ENCODE assay signal across 26 mouse cellular contexts in the genomic region with DNA sequence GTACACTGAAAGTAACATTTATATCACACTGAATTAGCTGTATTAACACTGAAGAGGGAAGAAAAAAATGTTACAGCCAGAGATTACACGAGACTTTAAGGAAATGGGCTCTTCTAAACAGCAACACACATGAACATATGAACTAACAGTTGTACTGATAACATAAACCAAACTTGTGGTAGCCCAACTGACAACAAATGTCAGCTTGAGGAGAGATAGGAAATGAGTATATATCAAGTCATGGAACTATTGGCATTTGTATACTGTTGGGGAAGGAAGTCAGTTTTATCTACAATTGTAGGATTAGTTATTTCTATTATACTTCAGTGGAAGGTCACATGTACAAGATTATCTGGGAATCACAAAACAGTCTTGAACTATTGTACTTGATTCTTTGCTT.
DNase-seq lines count a peak whose midpoint lies in the region; ATAC-seq and TF ChIP-seq lines count a peak whose summit lies in the region.
"Had no signal": no experiment of that assay in that cellular context is flagged by ENCODE, and none has a peak within 500 bp of the region (broad histone marks: within the 10 kb centered on the region; RNA-seq: fewer than 3 reads in every experiment).

No protein-coding gene starts in this region.

- H3K9ac ChIP-seq in MEL (ENCODE audit: control insufficient read depth, low read depth, low read length, poor library complexity, severe bottlenecking), result no peak overlapping the region
- H3K9ac ChIP-seq in lung, postnatal 0 days (replicated peaks; ENCODE audit: low read depth), result no peak overlapping the region
- no peak overlapping the region for H3K9ac ChIP-seq in hindbrain, embryonic 14.5 days
- no peak overlapping the region for H3K9ac ChIP-seq in kidney, embryonic 16.5 days (replicated peaks; ENCODE audit: low read length)

- WGBS in lung, postnatal 0 days, result 27% methylated on average over 1 of the region's 1 CpGs
- 63% methylated on average over 1 of the region's 1 CpGs for WGBS in hindbrain, embryonic 14.5 days
- WGBS in kidney, embryonic 16.5 days, result 38% methylated on average over 1 of the region's 1 CpGs

- H3K27ac ChIP-seq in MEL (ENCODE audit: control insufficient read depth, low read depth, low read length), result no peak overlapping the region
- H3K27ac ChIP-seq in lung, postnatal 0 days (ENCODE audit: low read length), result no peak overlapping the region
- H3K27ac ChIP-seq in hindbrain, embryonic 14.5 days, result no peak overlapping the region
- no peak overlapping the region for H3K27ac ChIP-seq in kidney, embryonic 16.5 days (ENCODE audit: low read length)

- H3K9me3 ChIP-seq in MEL (replicated peaks; ENCODE audit: insufficient read depth, low read length), result no peaks in the 10 kb centered on the region
- no peaks in the 10 kb centered on the region for H3K9me3 ChIP-seq in lung, postnatal 0 days (ENCODE audit: low read length)
- H3K9me3 ChIP-seq in hindbrain, embryonic 14.5 days (ENCODE audit: control insufficient read depth, low read length), result no peaks in the 10 kb centered on the region
- no peaks in the 10 kb centered on the region for H3K9me3 ChIP-seq in kidney, embryonic 16.5 days (ENCODE audit: low read length)

- H3K79me2 ChIP-seq in MEL (ENCODE audit: control insufficient read depth, insufficient read depth, low read length, poor library complexity), result no peaks in the 10 kb centered on the region

- no peak overlapping the region for H3K4me2 ChIP-seq in lung, postnatal 0 days (replicated peaks; ENCODE audit: low read depth, low read length)
- no peak overlapping the region for H3K4me2 ChIP-seq in hindbrain, embryonic 14.5 days (replicated peaks)
- H3K4me2 ChIP-seq in kidney, embryonic 16.5 days (replicated peaks; ENCODE audit: low read depth, low read length), result no peak overlapping the region

- no peak for TF ChIP-seq RAD21 in MEL (IDR thresholded peaks at IDR 0.05; ENCODE audit: low read depth, low read length)

- H3K27me3 ChIP-seq in MEL (ENCODE audit: control insufficient read depth in 1 of 2, insufficient read depth in 2 of 2, low read length in 2 of 2), result no peaks in the 10 kb centered on the region
- H3K27me3 ChIP-seq in lung, postnatal 0 days (replicated peaks; ENCODE audit: insufficient read depth, low read length), result no peaks in the 10 kb centered on the region
- H3K27me3 ChIP-seq in hindbrain, embryonic 14.5 days (ENCODE audit: control insufficient read depth, insufficient read depth, low read length), result no peaks in the 10 kb centered on the region
- no peaks in the 10 kb centered on the region for H3K27me3 ChIP-seq in kidney, embryonic 16.5 days (ENCODE audit: insufficient read depth, low read length)
- H3K27me3 ChIP-seq: CH12.LX, Patski had no signal

- TF ChIP-seq POLR2A in MEL (IDR thresholded peaks at IDR 0.05; ENCODE audit: control insufficient read depth in 1 of 2, insufficient read depth in 1 of 2, low read depth in 1 of 2, low read length in 2 of 2, poor library complexity in 1 of 2), result no peak
- no peak for TF ChIP-seq POLR2A in brain, embryonic 14.5 days (IDR thresholded peaks at IDR 0.05; ENCODE audit: borderline replicate concordance, extremely low read depth, insufficient read depth, insufficient read length, poor library complexity, severe bottlenecking)

- H3K36me3 ChIP-seq in MEL (ENCODE audit: control insufficient read depth in 1 of 2, insufficient read depth in 2 of 2, low read length in 2 of 2), result peaks cover 0 to 6% of the 10 kb centered on the region in 2 experiments; a peak in 2 of 4 replicates
- H3K36me3 ChIP-seq in lung, postnatal 0 days (ENCODE audit: insufficient read depth, low read length), result no peaks in the 10 kb centered on the region
- no peaks in the 10 kb centered on the region for H3K36me3 ChIP-seq in hindbrain, embryonic 14.5 days (replicated peaks; ENCODE audit: control insufficient read depth, insufficient read depth)
- H3K36me3 ChIP-seq in kidney, embryonic 16.5 days (ENCODE audit: insufficient read depth, low read length), result no peaks in the 10 kb centered on the region
- H3K36me3 ChIP-seq: G1E had no signal

- no peak for TF ChIP-seq CTCF in MEL (IDR thresholded peaks at IDR 0.05 in 2 of 3, conservative IDR thresholded peaks at IDR 0.05 in 1 of 3; ENCODE audit: control insufficient read depth in 1 of 3, insufficient read depth in 1 of 3, low read depth in 2 of 3, low read length in 3 of 3, poor library complexity in 1 of 3, severe bottlenecking in 1 of 3)
- no peak for TF ChIP-seq CTCF in brain, embryonic 14.5 days (IDR thresholded peaks at IDR 0.05; ENCODE audit: borderline replicate concordance, extremely low read depth, insufficient read depth, insufficient read length)
- TF ChIP-seq CTCF in lung, postnatal 0 days (IDR thresholded peaks at IDR 0.05), result no peak

- peak; percentile 93 for DNase-seq in 416B (ENCODE audit: low read depth)
- peak; percentile 73 for DNase-seq in MEL (ENCODE audit: low read depth, low spot score)
- DNase-seq in MEL-GATA-1-ER (ENCODE audit: extremely low read depth, low read depth), result peak; percentile 7
- peak; percentile 2 for DNase-seq in brain, embryonic 14.5 days (ENCODE audit: low read depth)
- DNase-seq in lung, postnatal 0 days (ENCODE audit: low spot score), result no peak
- no peak for DNase-seq in hindbrain, embryonic 14.5 days (ENCODE audit: low spot score)
- DNase-seq in neural tube, embryonic 10.5 days (ENCODE audit: extremely low spot score, low spot score), result no peak
- DNase-seq: adrenal gland, adult 2 months; adrenal gland, adult 8-10 months; adrenal gland, postnatal 10 days; adrenal gland, postnatal 14 days; adrenal gland, postnatal 25 days; adrenal gland, postnatal 36 days; B cell, adult 2 months; cerebellum, adult 11 months; cerebellum, adult 11-12 months; cerebellum, adult 18-20 months; cerebellum, adult 2 months; cerebellum, adult 8-10 months; cerebellum, adult 9-10 months had no signal

- peak; percentile 89 to 96 for TF ChIP-seq EP300 in MEL (IDR thresholded peaks at IDR 0.05; ENCODE audit: low read depth in 1 of 2, low read length in 2 of 2)
- no peak for TF ChIP-seq EP300 in lung, postnatal 0 days (IDR thresholded peaks at IDR 0.05)

- no peak overlapping the region for H3K4me3 ChIP-seq in MEL (ENCODE audit: control insufficient read depth in 1 of 2, insufficient read depth in 1 of 2, low read depth in 2 of 2, low read length in 2 of 2)
- H3K4me3 ChIP-seq in lung, postnatal 0 days (ENCODE audit: low read depth, low read length), result no peak overlapping the region
- no peak overlapping the region for H3K4me3 ChIP-seq in hindbrain, embryonic 14.5 days (replicated peaks; ENCODE audit: low read length)
- no peak overlapping the region for H3K4me3 ChIP-seq in kidney, embryonic 16.5 days (ENCODE audit: low read length)

- H3K4me1 ChIP-seq in MEL (ENCODE audit: control insufficient read depth in 1 of 2, insufficient read depth in 2 of 2, low read length in 2 of 2), result peaks cover 0 to 4% of the 10 kb centered on the region in 2 experiments; a peak in 2 of 4 replicates
- H3K4me1 ChIP-seq in lung, postnatal 0 days (ENCODE audit: insufficient read depth, low read depth, low read length), result no peaks in the 10 kb centered on the region
- no peaks in the 10 kb centered on the region for H3K4me1 ChIP-seq in hindbrain, embryonic 14.5 days (replicated peaks; ENCODE audit: control insufficient read depth, insufficient read depth, low read length)
- H3K4me1 ChIP-seq in kidney, embryonic 16.5 days (ENCODE audit: insufficient read depth, low read length), result no peaks in the 10 kb centered on the region

- no peak for ATAC-seq in lung, postnatal 0 days
- ATAC-seq in hindbrain, embryonic 14.5 days (ENCODE audit: low FRiP score), result no peak
- ATAC-seq in kidney, embryonic 16.5 days (ENCODE audit: low FRiP score, low TSS enrichment), result no peak
- ATAC-seq: activated CD4-positive, CD25-positive, alpha-beta regulatory T cell, adult 4 months; CD4-positive, CD25-positive, alpha-beta regulatory T cell, adult 4 months; Patski had no signal

TF ChIP-seq in MEL, 35 proteins besides CTCF, POLR2A, EP300 and RAD21 (continues in another document):
- TF ChIP-seq CHD2 (IDR thresholded peaks at IDR 0.05; ENCODE audit: low read length) (no peak), SIN3A (IDR thresholded peaks at IDR 0.05; ENCODE audit: low read length) (peak; percentile 28; the same call in 1 of the 2 replicates), TAL1 (IDR thresholded peaks at IDR 0.05; ENCODE audit: low read length) (no peak), ZKSCAN1 (IDR thresholded peaks at IDR 0.05; ENCODE audit: low read depth, low read length) (no peak), USF1 (IDR thresholded peaks at IDR 0.05; ENCODE audit: low read depth, low read length) (peak; percentile 77), SMC3 (IDR thresholded peaks at IDR 0.05; ENCODE audit: low read depth, low read length) (no peak), CHD1 (IDR thresholded peaks at IDR 0.05; ENCODE audit: low read depth, low read length) (no peak), POLR2AphosphoS5 (IDR thresholded peaks at IDR 0.05; ENCODE audit: borderline replicate concordance, low read depth, low read length) (no peak), POLR2AphosphoS2 (IDR thresholded peaks at IDR 0.05; ENCODE audit: low read length) (no peak), RCOR1 (IDR thresholded peaks at IDR 0.05; ENCODE audit: low read depth, low read length) (peak; percentile 77; the same call in 1 of the 2 replicates), TBP (IDR thresholded peaks at IDR 0.05; ENCODE audit: low read depth, low read length) (no peak), ZNF384 (IDR thresholded peaks at IDR 0.05; ENCODE audit: low read depth, low read length) (peak; percentile 65), UBTF (IDR thresholded peaks at IDR 0.05; ENCODE audit: borderline replicate concordance, insufficient read depth, low read depth, low read length) (no peak), GATA1 (IDR thresholded peaks at IDR 0.05; ENCODE audit: low read depth, low read length) (peak; percentile 75), MYC (IDR thresholded peaks at IDR 0.05; ENCODE audit: low read depth, low read length) (0 out of 2 replicates have a peak, but pooled peaks have one; percentile 52), BHLHE40 (IDR thresholded peaks at IDR 0.05; ENCODE audit: borderline replicate concordance, low read depth, low read length) (peak; percentile 69), NRF1 (IDR thresholded peaks at IDR 0.05; ENCODE audit: insufficient read depth, low read depth, low read length, poor library complexity, severe bottlenecking) (no peak), MAX (IDR thresholded peaks at IDR 0.05; ENCODE audit: low read length) (no peak), MEF2A (IDR thresholded peaks at IDR 0.05; ENCODE audit: extremely low read depth, insufficient replicate concordance, low read depth, low read length, poor library complexity, severe bottlenecking) (no peak), ZMIZ1 (IDR thresholded peaks at IDR 0.05; ENCODE audit: low read depth, low read length) (no peak), JUND (IDR thresholded peaks at IDR 0.05; ENCODE audit: low read depth, low read length) (no peak), TCF12 (IDR thresholded peaks at IDR 0.05; ENCODE audit: low read depth, low read length) (peak; percentile 76), GABPA (IDR thresholded peaks at IDR 0.05; ENCODE audit: low read depth, low read length) (no peak), ELF1 (IDR thresholded peaks at IDR 0.05; ENCODE audit: low read depth, low read length) (no peak)

Comparison
In these comparisons a context has a peak if more than half of its experiments do, and no peak if none do; other contexts are left out.
1. DNase-seq: peak in 416B (single experiment), MEL (single experiment), MEL-GATA-1-ER (single experiment) and brain, embryonic 14.5 days (single experiment); none in lung, postnatal 0 days (single experiment), hindbrain, embryonic 14.5 days (single experiment) and neural tube, embryonic 10.5 days (single experiment).